Mouse (Mus musculus) embryonic facial prominence, embryonic 12.5 days (tissue): Measurements from ENCODE around the gene Efna5. TPM values are rescaled to one million over a fixed set of nuclear protein-coding genes. Genes with fewer than 3 reads are reported as not detected.

Experiments used
- ATAC-seq: fragments of 200-750 bp; cut with Nextera tagmentation; 2 replicates; pipeline ENCODE4 v1.8.0; 2017; ENCODE audit not compliant: insufficient number of reproducible peaks, insufficient read depth, low FRiP score, low TSS enrichment
- H3K27ac ChIP-seq: fragments of 300-500 bp; sonication (generic); 2 replicates; pipeline ENCODE4 v1.5.1; 2016; ENCODE audit warnings: mild to moderate bottlenecking
- H3K27me3 ChIP-seq: fragments of 300-500 bp; sonication (generic); 2 replicates; pipeline ENCODE4 v1.6.1; 2016; ENCODE audit warnings: mild to moderate bottlenecking, moderate library complexity
- H3K36me3 ChIP-seq: fragments of 300-500 bp; sonication (generic); 2 replicates; pipeline ENCODE4 v1.6.1; 2016; ENCODE audit warnings: mild to moderate bottlenecking
- H3K4me1 ChIP-seq: fragments of 300-500 bp; sonication (generic); 2 replicates; pipeline ENCODE4 v1.6.1; 2016
- H3K4me2 ChIP-seq: fragments of 300-500 bp; sonication (generic); replicated peaks from 2 replicates; pipeline ENCODE4 v1.6.1; 2016; ENCODE audit warnings: mild to moderate bottlenecking, moderate library complexity
- H3K4me3 ChIP-seq: fragments of 300-500 bp; sonication (generic); 2 replicates; pipeline ENCODE4 v1.5.1; 2016; ENCODE audit warnings: mild to moderate bottlenecking
- H3K9ac ChIP-seq: fragments of 300-500 bp; sonication (generic); 2 replicates; pipeline ENCODE4 v1.6.1; 2016; ENCODE audit warnings: mild to moderate bottlenecking, moderate library complexity
- H3K9me3 ChIP-seq: fragments of 300-500 bp; sonication (generic); 2 replicates; pipeline ENCODE4 v1.6.1; 2016; ENCODE audit warnings: mild to moderate bottlenecking, moderate library complexity
- WGBS: fragments of 180-500 bp; shearing (Covaris S2); methylation state at CpG from one replicate; pipeline ENCODE4 v1.1.7; 2016; 5-methylcytosine and 5-hydroxymethylcytosine counted together
- polyA plus RNA-seq: library from polyadenylated mRNA; unstranded; fragments of >200 nt; fragmentation: Nextera tagmentation; extraction: Ambion mirVana; gene quantifications from 2 replicates; pipeline ENCODE4 v1.2.1, GENCODE M21; 2016

The Efna5 gene
- polyA plus RNA-seq, 1 experiment from 2014 or later, result 82.6 TPM

GRCm38 (mm10) chr17:62685181-62685580 lies 195.9 kb downstream of the Efna5 start:
- 62% methylated on average over 6 of the region's 6 CpGs for WGBS
- H3K4me2 ChIP-seq, result no peak overlapping the region
- no peak overlapping the region for H3K4me3 ChIP-seq
- H3K27me3 ChIP-seq, result no peaks in the 10 kb centered on the region
- no peaks in the 10 kb centered on the region for H3K36me3 ChIP-seq
- H3K4me1 ChIP-seq, result peaks cover 5% of the 10 kb centered on the region
- H3K27ac ChIP-seq, result no peak overlapping the region
- ATAC-seq, result no peak
- no peaks in the 10 kb centered on the region for H3K9me3 ChIP-seq
- no peak overlapping the region for H3K9ac ChIP-seq

- H3K4me2 ChIP-seq, result no peak overlapping the region
- no peaks in the 10 kb centered on the region for H3K36me3 ChIP-seq
- no peaks in the 10 kb centered on the region for H3K27me3 ChIP-seq
- 0 out of 2 replicates have a peak, but pooled peaks cover 3% of the 10 kb centered on the region for H3K4me1 ChIP-seq
- H3K4me3 ChIP-seq, result no peak overlapping the region
- no peak overlapping the region for H3K27ac ChIP-seq
- 86% methylated on average over 5 of the region's 5 CpGs for WGBS
- no peaks in the 10 kb centered on the region for H3K9me3 ChIP-seq
- ATAC-seq, result no peak
- no peak overlapping the region for H3K9ac ChIP-seq
Observed at GRCm38 (mm10) chr17:62683142-62683541, 198.0 kb downstream of the Efna5 start.

- 21% methylated on average over 1 of the region's 1 CpGs for WGBS
- no peak overlapping the region for H3K9ac ChIP-seq
- no peaks in the 10 kb centered on the region for H3K27me3 ChIP-seq
- H3K36me3 ChIP-seq, result no peaks in the 10 kb centered on the region
- H3K4me2 ChIP-seq, result no peak overlapping the region
- no peaks in the 10 kb centered on the region for H3K9me3 ChIP-seq
- no peak for ATAC-seq
- no peak overlapping the region for H3K27ac ChIP-seq
- peaks cover 9% of the 10 kb centered on the region; the same call in 1 of the 2 replicates for H3K4me1 ChIP-seq
- no peak overlapping the region for H3K4me3 ChIP-seq
Observed at GRCm38 (mm10) chr17:62681726-62682125, 199.4 kb downstream of the Efna5 start.

GRCm38 (mm10) chr17:62680737-62681136 lies 200.4 kb downstream of the Efna5 start:
- 52% methylated on average over 1 of the region's 1 CpGs for WGBS
- ATAC-seq, result no peak

GRCm38 (mm10) chr17:62676832-62677231 lies 204.3 kb downstream of the Efna5 start:
- Histone ChIP-seq H3K4me1 (peaks cover 18% of the 10 kb centered on the region; the same call in 1 of the 2 replicates), H3K9me3 (no peaks in the 10 kb centered on the region), H3K27me3 (no peaks in the 10 kb centered on the region), H3K36me3 (no peaks in the 10 kb centered on the region), H3K27ac (no peak overlapping the region), H3K4me2 (no peak overlapping the region), H3K9ac (no peak overlapping the region), H3K4me3 (no peak overlapping the region)
- 64% methylated on average over 6 of the region's 6 CpGs for WGBS
- no peak for ATAC-seq

More at GRCm38 (mm10) chr17:62680737-62681136, 200.4 kb downstream of the Efna5 start:
- no peak overlapping the region for H3K4me3 ChIP-seq
- no peak overlapping the region for H3K27ac ChIP-seq
- peaks cover 13% of the 10 kb centered on the region; the same call in 1 of the 2 replicates for H3K4me1 ChIP-seq
- no peak overlapping the region for H3K9ac ChIP-seq
- H3K9me3 ChIP-seq, result no peaks in the 10 kb centered on the region
- H3K27me3 ChIP-seq, result no peaks in the 10 kb centered on the region
- no peaks in the 10 kb centered on the region for H3K36me3 ChIP-seq
- no peak overlapping the region for H3K4me2 ChIP-seq

DNA sequence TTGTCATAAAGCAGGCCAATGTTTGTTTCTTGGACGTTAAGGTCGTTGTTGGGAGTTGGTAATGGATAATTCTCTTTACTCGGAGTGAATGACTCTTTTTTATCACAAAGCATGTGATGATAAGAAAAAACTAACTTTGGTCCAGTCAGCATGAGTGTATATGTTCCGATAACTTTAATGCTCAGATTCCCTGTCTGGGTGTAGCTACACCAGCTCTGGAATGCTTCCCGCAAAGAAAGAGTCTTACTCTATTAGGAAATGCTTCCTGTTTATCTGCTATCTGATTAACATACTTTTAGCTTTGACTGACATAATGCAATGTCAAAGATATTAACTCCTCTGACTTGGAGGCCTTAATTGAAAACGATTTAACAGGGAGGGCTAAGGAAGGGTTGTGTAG lies 204.7 kb downstream of the Efna5 start:
- 50% methylated on average over 6 of the region's 6 CpGs for WGBS
- no peak overlapping the region for H3K9ac ChIP-seq
- H3K36me3 ChIP-seq, result no peaks in the 10 kb centered on the region
- no peak overlapping the region for H3K4me3 ChIP-seq
- H3K4me2 ChIP-seq, result no peak overlapping the region
- ATAC-seq, result no peak
- no peak overlapping the region for H3K27ac ChIP-seq
- H3K9me3 ChIP-seq, result no peaks in the 10 kb centered on the region
- peaks cover 16% of the 10 kb centered on the region; the same call in 1 of the 2 replicates for H3K4me1 ChIP-seq
- H3K27me3 ChIP-seq, result no peaks in the 10 kb centered on the region

GRCm38 (mm10) chr17:62675811-62676255 lies 205.3 kb downstream of the Efna5 start:
- Histone ChIP-seq H3K9me3 (no peaks in the 10 kb centered on the region), H3K4me3 (no peak overlapping the region), H3K4me2 (no peak overlapping the region), H3K27me3 (no peaks in the 10 kb centered on the region), H3K9ac (no peak overlapping the region), H3K36me3 (no peaks in the 10 kb centered on the region), H3K4me1 (peaks cover 16% of the 10 kb centered on the region; the same call in 1 of the 2 replicates), H3K27ac (no peak overlapping the region)
- 18% methylated on average over 5 of the region's 5 CpGs for WGBS
- ATAC-seq, result no peak

- H3K36me3 ChIP-seq, result 0 out of 2 replicates have a peak, but pooled peaks cover 3% of the 10 kb centered on the region
- no peaks in the 10 kb centered on the region for H3K9me3 ChIP-seq
- no peak for ATAC-seq
- no peak overlapping the region for H3K4me2 ChIP-seq
- peaks cover 14% of the 10 kb centered on the region; the same call in 1 of the 2 replicates for H3K4me1 ChIP-seq
- H3K9ac ChIP-seq, result no peak overlapping the region
- 74% methylated on average over 8 of the region's 8 CpGs for WGBS
- no peaks in the 10 kb centered on the region for H3K27me3 ChIP-seq
- no peak overlapping the region for H3K4me3 ChIP-seq
- no peak overlapping the region for H3K27ac ChIP-seq
Observed at GRCm38 (mm10) chr17:62672068-62672467, 209.0 kb downstream of the Efna5 start.

- Histone ChIP-seq H3K27ac (no peak overlapping the region), H3K4me1 (no peaks in the 10 kb centered on the region), H3K4me2 (no peak overlapping the region), H3K9me3 (no peaks in the 10 kb centered on the region), H3K27me3 (no peaks in the 10 kb centered on the region), H3K36me3 (0 out of 2 replicates have a peak, but pooled peaks cover 3% of the 10 kb centered on the region), H3K9ac (no peak overlapping the region), H3K4me3 (no peak overlapping the region)
- no peak for ATAC-seq
- WGBS, result 71% methylated on average over 6 of the region's 6 CpGs
Observed at GRCm38 (mm10) chr17:62666761-62667160, 214.4 kb downstream of the Efna5 start.

DNA sequence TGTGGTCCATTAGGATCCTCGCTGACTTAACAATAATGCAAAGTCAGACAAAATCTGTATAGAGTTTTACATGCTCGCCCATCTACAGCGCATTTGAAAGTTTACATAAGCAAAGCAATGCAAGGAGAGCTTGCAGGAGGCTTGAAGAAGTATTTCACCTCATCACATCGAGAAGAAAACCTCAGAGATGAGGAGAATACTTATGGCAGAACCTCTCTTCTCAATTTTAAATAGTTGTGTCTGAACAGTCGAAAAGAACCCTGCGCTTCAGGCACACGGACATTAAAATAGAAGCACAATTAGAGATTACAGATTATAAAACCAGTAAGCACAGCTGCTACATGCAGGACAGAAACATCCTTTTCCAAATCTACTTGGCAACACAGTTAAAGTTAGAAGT lies 215.3 kb downstream of the Efna5 start:
- no peak overlapping the region for H3K9ac ChIP-seq
- no peaks in the 10 kb centered on the region for H3K9me3 ChIP-seq
- no peak for ATAC-seq
- H3K27ac ChIP-seq, result no peak overlapping the region
- no peaks in the 10 kb centered on the region for H3K4me1 ChIP-seq
- no peak overlapping the region for H3K4me2 ChIP-seq
- WGBS, result 90% methylated on average over 7 of the region's 7 CpGs
- H3K4me3 ChIP-seq, result no peak overlapping the region
- H3K36me3 ChIP-seq, result 0 out of 2 replicates have a peak, but pooled peaks cover 3% of the 10 kb centered on the region
- H3K27me3 ChIP-seq, result no peaks in the 10 kb centered on the region

DNA sequence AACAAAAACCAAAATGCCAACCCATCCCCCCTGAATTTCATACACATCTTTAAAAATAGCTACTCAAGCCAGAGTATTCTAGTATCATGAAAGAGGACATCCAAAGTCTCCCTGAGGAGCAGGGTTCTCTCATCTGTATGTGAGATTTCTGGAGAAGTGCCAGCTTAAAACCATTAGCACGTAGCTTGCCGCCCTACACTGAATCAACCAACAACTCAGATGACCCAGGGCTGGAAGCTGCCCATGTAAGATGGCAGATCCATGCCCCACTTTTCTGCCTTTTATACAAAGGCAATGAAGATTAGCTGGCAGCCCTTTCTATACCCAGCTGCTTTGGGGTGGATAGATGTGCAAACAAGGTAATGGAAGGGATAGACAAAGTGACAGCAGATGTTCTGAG lies 216.4 kb downstream of the Efna5 start:
- H3K36me3 ChIP-seq, result 0 out of 2 replicates have a peak, but pooled peaks cover 3% of the 10 kb centered on the region
- WGBS, result 92% methylated on average over 2 of the region's 2 CpGs

DNA sequence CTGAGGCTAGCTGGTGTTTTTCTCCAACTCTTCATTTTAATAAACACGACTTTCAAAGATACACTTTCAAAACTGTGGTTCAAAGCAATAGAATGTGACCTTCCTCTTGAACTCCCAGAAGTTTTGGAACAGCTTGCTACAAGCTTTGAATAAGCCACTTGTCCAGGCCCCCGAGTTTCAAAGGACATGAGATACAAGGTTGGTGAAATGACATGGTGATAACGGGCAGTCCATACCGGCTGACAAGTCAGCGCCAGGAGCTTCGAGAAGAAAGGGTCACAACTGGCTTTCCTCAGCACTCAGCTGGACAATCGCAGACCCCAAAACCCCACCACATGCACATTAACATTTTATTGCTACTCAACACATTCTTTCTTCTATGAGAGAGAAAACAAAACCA lies 219.3 kb downstream of the Efna5 start:
- H3K4me3 ChIP-seq, result no peak overlapping the region
- H3K27ac ChIP-seq, result no peak overlapping the region
- no peak overlapping the region for H3K9ac ChIP-seq
- ATAC-seq, result no peak
- H3K4me1 ChIP-seq, result peaks cover 17% of the 10 kb centered on the region
- no peak overlapping the region for H3K4me2 ChIP-seq
- no peaks in the 10 kb centered on the region for H3K36me3 ChIP-seq
- no peaks in the 10 kb centered on the region for H3K27me3 ChIP-seq
- 68% methylated on average over 7 of the region's 7 CpGs for WGBS
- H3K9me3 ChIP-seq, result no peaks in the 10 kb centered on the region

More for the DNA sequence above, 216.4 kb downstream of the Efna5 start:
- Histone ChIP-seq H3K27ac (no peak overlapping the region), H3K9me3 (no peaks in the 10 kb centered on the region), H3K4me2 (no peak overlapping the region), H3K9ac (no peak overlapping the region), H3K4me3 (no peak overlapping the region), H3K4me1 (peaks cover 3% of the 10 kb centered on the region; the same call in 1 of the 2 replicates), H3K27me3 (no peaks in the 10 kb centered on the region)
- ATAC-seq, result no peak
